Mouse (Mus musculus) cortical plate, adult 2 months (tissue): Measurements from ENCODE around the gene Lix1l. TPM values are rescaled to one million over a fixed set of nuclear protein-coding genes. Genes with fewer than 3 reads are reported as not detected.

Experiments
- H3K27ac ChIP-seq: fragments of 200-500 bp; 2 replicates; pipeline ENCODE4 v1.5.1; 2012; ENCODE audit warnings: low read length, control low read depth, inconsistent platforms; ENCODE audit not compliant: insufficient read depth
- H3K4me1 ChIP-seq: fragments of 200-500 bp; 2 replicates; pipeline ENCODE4 v1.6.1; 2011; ENCODE audit warnings: low read length; ENCODE audit not compliant: control insufficient read depth, insufficient read depth
- H3K4me3 ChIP-seq: fragments of 200-500 bp; 2 replicates; pipeline ENCODE4 v1.5.1; 2011; ENCODE audit warnings: mild to moderate bottlenecking, low read length, control low read depth; ENCODE audit not compliant: insufficient read depth
- CTCF ChIP-seq: fragments of 200-500 bp; IDR thresholded peaks from 2 replicates; pipeline ENCODE4 v1.5.1; 2011; ENCODE audit warnings: mild to moderate bottlenecking, control low read depth, low read length; ENCODE audit not compliant: insufficient read depth; ENCODE audit errors: extremely low read depth
- POLR2A ChIP-seq: fragments of 200-500 bp; IDR thresholded peaks from 2 replicates; pipeline ENCODE4 v1.6.1; 2011; ENCODE audit warnings: mild to moderate bottlenecking, low read length, control low read depth; ENCODE audit not compliant: insufficient read depth; ENCODE audit errors: extremely low read depth
- polyA plus RNA-seq: library from polyadenylated mRNA; depleted of rRNA; stranded (reverse); fragments of >200 nt; gene quantifications from 2 replicates; pipeline ENCODE4 v1.2.3, GENCODE M21; 2012

Lix1l gene
- polyA plus RNA-seq, 1 experiment = 20.9 TPM

DNA sequence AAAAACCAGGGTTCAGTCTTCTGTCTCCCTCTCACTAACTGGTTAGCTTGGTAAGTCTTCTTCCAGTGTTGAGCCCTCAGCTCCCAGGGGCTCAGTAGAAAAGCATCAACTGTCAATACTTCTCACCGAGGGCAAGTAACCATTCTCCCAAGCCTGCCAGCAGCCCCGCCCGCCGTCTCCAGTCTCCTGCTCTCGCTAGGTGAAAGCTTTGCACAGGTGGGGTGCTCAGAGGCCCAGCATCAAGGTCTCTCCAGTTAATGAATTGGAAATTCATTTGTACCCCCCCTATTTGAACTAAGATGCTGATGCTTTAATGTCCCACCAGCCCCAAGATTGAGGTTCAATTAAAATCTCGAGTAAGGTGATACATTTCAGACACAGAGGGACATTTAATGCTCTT is 19.8 kb upstream of the Lix1l start:
- TF ChIP-seq CTCF (no peak), POLR2A (no peak)
- H3K4me1 ChIP-seq = peaks cover 6% of the 10 kb centered on the region
- no peak overlapping the region for H3K4me3 ChIP-seq
- H3K27ac ChIP-seq = no peak overlapping the region

DNA sequence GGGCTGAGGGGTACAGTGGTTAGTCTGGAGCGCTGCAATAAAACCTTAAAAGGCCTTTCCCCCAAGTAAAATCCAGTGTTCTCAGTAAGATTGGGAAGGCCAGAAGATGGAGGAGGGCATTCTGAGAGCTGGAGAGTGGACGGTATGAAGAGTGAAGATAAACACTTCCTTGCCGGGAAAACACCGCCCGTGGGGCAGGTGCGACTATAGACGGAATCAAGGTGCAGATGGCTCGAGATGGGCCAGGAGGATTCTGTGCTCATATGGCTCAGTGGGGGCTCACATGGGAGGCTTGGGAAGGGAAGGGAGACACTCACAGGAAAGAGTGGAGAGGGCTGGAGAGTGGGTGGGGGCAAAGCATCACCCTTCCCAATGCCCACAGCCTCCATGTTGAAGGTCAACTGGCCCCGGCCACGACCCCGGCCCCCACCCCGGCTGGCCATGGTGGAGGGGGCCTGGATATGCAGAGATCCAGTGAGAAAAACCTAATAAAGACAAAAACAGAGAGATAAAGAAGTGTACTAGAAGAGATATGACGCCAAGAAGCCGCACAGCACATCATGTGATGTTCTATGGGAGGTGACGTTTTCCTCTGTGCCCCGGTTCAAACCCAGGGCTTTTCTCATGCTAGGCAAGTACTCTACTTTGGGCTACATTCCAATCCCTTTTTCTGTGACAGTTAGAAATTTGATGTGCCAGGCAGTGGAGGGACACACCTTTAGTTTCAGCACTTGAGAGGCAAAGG is 19.0 kb upstream of the Lix1l start:
- no peak overlapping the region for H3K27ac ChIP-seq
- H3K4me3 ChIP-seq = no peak overlapping the region
- TF ChIP-seq CTCF = no peak
- TF ChIP-seq POLR2A = no peak
- peaks cover 6% of the 10 kb centered on the region for H3K4me1 ChIP-seq

DNA sequence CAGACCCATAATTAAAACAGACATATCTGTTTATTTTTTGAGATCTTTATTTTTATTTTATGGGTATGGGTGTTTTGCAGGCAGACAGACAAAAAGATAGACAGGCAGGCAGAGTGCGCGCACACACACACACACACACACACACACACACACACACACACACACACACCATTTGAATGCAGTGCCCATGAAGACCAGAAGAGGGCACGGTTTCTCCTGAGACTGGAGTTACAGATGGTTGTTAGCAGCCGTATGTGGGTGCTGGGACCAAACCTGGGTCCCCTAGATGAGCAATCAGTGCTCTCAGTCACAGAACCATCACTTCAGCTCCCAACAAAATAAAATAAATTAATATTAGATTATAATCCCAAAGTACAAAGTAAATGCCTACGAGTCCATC is 17.6 kb upstream of the Lix1l start:
- peaks cover 2% of the 10 kb centered on the region; the same call in 1 of the 2 replicates for H3K4me1 ChIP-seq
- H3K4me3 ChIP-seq = no peak overlapping the region
- TF ChIP-seq POLR2A (no peak), CTCF (no peak)
- H3K27ac ChIP-seq = no peak overlapping the region

DNA sequence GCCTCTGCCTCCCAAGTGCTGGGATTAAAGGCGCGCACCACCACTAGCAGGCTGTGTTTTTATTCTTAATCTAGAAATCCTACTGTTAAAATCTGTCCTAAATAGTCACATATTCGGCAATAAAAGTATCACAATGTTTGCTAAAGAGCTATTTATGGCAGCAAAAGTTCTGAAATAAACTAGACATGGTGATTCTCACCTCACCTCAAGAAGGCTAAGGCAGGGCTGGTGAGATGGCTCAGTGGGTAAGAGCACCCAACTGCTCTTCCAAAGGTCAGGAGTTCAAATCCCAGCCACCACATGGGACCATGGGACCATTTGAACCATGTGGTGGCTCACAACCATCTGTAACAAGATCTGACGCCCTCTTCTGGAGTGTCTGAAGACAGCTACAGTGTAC is 10.3 kb upstream of the Lix1l start:
- TF ChIP-seq POLR2A = no peak
- TF ChIP-seq CTCF = no peak
- no peak overlapping the region for H3K27ac ChIP-seq
- H3K4me3 ChIP-seq = no peak overlapping the region
- 0 out of 2 replicates have a peak, but pooled peaks cover 2% of the 10 kb centered on the region for H3K4me1 ChIP-seq

DNA sequence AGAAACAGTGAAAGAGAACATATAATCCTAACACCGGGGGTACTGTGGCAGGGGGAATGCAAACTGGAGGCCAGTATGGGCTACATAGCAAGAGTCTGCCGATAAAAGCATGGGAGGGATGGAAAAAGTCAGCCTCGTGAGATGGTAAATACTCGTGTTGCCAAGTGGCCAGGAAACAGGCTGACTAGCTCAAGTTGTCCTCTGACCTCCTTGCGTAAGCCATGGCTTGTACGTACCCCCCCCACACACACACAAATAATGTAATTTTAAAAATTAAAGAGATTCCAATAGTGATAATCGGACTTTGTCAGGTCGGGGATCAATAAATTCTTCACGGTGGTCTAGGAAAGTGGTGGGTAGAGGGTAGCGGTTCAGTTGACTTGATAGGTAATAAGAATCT is 7.6 kb upstream of the Lix1l start:
- peak overlapping the region; percentile 57; the same call in 1 of the 2 replicates for H3K27ac ChIP-seq
- TF ChIP-seq POLR2A (no peak), CTCF (no peak)
- H3K4me3 ChIP-seq = peak overlapping the region; percentile 60
- 0 out of 2 replicates have a peak, but pooled peaks cover 2% of the 10 kb centered on the region for H3K4me1 ChIP-seq

DNA sequence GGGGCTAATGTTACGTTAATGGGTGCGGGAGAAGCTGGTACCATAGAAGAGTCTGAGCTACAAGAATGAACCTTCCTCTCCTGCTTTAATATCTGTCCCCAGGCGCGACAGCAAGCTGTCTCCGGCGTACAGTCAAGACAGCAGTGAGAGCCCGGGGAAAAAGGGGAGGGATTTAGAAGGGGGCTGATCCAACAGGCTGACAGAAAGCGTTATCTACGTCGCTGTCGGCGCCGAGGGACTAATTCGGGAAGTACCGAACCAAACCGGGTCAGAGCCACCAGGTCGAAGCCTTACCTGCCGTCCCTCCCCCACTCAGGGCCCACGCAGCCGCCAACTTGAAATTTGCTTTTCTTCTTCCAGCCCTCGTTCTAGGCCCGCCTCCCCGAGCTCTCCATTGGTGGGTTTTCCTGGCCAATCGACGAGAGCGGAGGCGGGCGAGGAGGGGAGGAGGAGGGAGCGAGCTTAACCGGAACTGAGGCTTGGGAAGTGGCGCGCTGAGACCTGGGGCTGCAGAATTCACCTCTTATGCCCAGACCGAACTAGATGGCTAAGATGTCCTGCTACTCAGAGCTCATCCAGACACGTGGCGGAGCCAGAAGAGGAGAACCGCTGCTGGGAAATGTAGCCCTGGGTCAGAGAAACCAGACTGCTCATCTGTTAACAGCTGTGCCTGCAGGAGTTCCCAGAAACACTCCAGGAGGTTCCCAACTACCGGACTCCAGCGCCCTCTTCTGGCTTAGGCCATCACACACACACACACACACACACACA is 7.0 kb upstream of the Lix1l start, which contains the start of gene Polr3gl:
Gene Polr3gl, minus strand, starts transcription at position 392 of the 771 bp plus-strand sequence.
- Histone ChIP-seq H3K4me3 (peak within 1 kb of the TSS; percentile 60), H3K27ac (peak within 1 kb of the TSS; percentile 57; the same call in 1 of the 2 replicates), H3K4me1 (peaks cover 3% of the 10 kb centered on the region)
- TF ChIP-seq CTCF (no peak), POLR2A (peak; percentile 94)

DNA sequence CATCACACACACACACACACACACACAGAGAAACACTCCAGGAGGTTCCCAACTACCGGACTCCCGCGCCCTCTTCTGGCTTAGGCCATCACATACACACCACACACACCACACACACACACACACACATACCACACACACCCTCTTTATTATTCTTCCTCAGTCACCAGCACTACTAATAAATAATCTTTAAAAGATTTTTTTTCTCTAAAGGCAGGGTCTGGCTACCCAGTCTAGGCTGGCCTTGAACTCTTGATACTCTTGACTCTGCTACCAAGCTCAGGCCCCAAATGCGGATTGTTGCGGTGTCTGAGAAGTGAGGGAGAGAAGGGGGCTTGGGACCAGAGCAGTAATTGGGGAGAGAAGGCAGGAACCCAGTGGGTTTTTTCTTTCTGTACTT is 6.1 kb upstream of the Lix1l start:
- Histone ChIP-seq H3K4me1 (peaks cover 6% of the 10 kb centered on the region), H3K27ac (no peak overlapping the region), H3K4me3 (no peak overlapping the region; the same call in 1 of the 2 replicates)
- TF ChIP-seq POLR2A (no peak), CTCF (no peak)

DNA sequence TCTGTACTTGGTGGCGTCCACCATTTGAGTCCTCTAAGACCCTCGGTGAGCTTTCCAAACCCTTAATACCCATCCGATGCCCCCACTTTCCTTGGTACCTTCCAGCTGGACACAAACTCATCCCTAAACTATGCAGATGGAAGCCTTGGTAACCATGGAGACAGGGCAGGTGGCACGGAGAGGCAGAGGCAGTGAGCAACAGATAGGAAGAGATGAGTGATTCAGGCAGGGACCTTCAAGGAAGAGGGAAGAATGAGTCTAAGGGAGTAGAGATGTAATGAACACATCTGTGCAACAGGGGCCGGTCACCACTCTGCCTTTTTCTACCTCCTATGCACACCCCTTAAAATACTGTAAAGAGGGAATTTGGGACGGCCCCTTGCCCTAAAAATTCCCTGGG is 5.3 kb upstream of the Lix1l start:
- H3K4me1 ChIP-seq = peaks cover 6% of the 10 kb centered on the region
- TF ChIP-seq CTCF (no peak), POLR2A (peak; percentile 77)
- H3K4me3 ChIP-seq = peak overlapping the region; percentile 69
- peak overlapping the region; percentile 93 for H3K27ac ChIP-seq

DNA sequence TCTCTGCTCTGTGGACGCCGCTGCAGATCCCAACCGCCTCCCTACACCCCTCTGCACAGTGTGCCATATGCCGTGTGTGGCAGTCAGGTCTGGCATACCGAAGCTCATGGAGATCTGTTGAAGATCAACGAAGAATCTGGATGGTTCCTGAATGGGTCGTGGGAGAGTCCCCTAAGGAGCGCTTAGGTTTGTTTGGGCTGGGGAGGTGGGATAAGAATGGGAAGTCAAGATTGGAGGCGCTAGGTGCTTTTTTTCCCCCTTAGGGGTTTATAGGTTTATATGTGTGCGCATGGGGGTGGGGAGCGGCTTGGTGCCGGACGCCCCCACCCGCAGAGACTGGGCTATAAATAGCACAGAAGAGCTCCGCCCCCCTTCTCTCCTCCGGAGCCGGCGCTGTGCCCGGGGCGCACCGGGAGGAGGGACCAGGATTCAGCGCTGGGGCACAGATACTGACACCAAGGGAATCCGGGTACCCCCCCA is 4.7 kb upstream of the Lix1l start, which contains the start of gene Ankrd34a:
Gene Ankrd34a, plus strand, starts transcription at position 409 of the 480 bp plus-strand sequence.
- Histone ChIP-seq H3K4me3 (peak within 1 kb of the TSS; percentile 69), H3K4me1 (peaks cover 6% of the 10 kb centered on the region)
- TF ChIP-seq CTCF (no peak), POLR2A (peak; percentile 37; the same call in 1 of the 2 replicates)

DNA sequence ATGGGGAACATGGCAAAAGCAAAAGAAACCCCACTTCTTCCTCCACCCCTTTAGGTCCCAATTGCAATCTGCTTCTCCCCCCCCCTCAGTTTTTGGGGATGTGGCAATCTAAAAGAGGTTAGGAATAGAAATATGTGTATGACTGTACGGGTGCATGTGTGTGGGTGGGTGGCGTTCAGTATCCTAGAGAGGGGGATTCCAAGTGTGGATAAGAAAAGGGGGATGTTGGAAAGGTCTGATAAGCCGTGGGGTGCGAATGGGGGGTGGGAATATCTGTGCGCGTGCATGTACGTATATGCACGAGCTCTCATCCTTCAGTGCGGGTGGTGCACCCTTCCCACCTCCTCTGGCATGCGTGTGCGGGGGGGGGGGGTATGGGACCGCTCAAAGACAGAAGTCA is 4.1 kb upstream of the Lix1l start:
- TF ChIP-seq CTCF = no peak
- no peak for TF ChIP-seq POLR2A
- Histone ChIP-seq H3K4me1 (peaks cover 6% of the 10 kb centered on the region), H3K4me3 (peak overlapping the region; percentile 69), H3K27ac (peak overlapping the region; percentile 93)

More for the DNA sequence above, 4.7 kb upstream of the Lix1l start, which contains the start of gene Ankrd34a:
- H3K27ac ChIP-seq = peak within 1 kb of the TSS; percentile 93
